Mouse (Mus musculus): ENCODE results near the gene Olfr1462. TPM values are rescaled to one million over a fixed set of nuclear protein-coding genes. Genes with fewer than 3 reads are reported as not detected.

Olfr1462 gene
- total RNA-seq (2021), result not detected
- long read RNA-seq, experiment 1, result 0 reads
- long read RNA-seq, experiment 2, result 0 reads

- DNase-seq (ENCODE audit: low spot score), result no peak
Observed at GRCm38 (mm10) chr19:13185434-13185833, at the start of gene Olfr1462. Gene Olfr1462, plus strand, starts transcription at chr19:13185734.

GRCm38 (mm10) chr19:13149449-13149848, 36.1 kb upstream of the Olfr1462 start, which contains the start of gene Olfr1459:
Gene Olfr1459, minus strand, starts transcription at chr19:13149549.
- DNase-seq (ENCODE audit: low spot score), result no peak

GRCm38 (mm10) chr19:13162700-13163099, 22.8 kb upstream of the Olfr1462 start, which contains the start of gene Olfr1461:
Gene Olfr1461, plus strand, starts transcription at chr19:13163000.
- DNase-seq (ENCODE audit: low spot score), result no peak

- DNase-seq (ENCODE audit: low spot score), result no peak
Observed at GRCm38 (mm10) chr19:13221666-13222065, 36.1 kb downstream of the Olfr1462 start.

- DNase-seq (ENCODE audit: low spot score), result no peak
Observed at GRCm38 (mm10) chr19:13231028-13231427, 45.5 kb downstream of the Olfr1462 start, which contains the start of gene Olfr1463. Gene Olfr1463, plus strand, starts transcription at chr19:13231328.

Other genes starting within 250 kb of the Olfr1462 start
- gene Olfr1450, start 235.5 kb upstream of the Olfr1462 start, total RNA-seq (2021), result not detected
- not detected for gene Olfr1451, start 190.7 kb upstream of the Olfr1462 start, total RNA-seq (2021)
- not detected for gene Olfr1453, start 157.4 kb upstream of the Olfr1462 start, total RNA-seq (2021)
- not detected for gene Olfr1454, start 125.1 kb upstream of the Olfr1462 start, total RNA-seq (2021)
- not detected for gene Olfr1457, start 87.8 kb upstream of the Olfr1462 start, total RNA-seq (2021)
- gene Olfr1458, start 79.0 kb upstream of the Olfr1462 start, total RNA-seq (2021), result not detected
- gene Olfr1459, start 36.2 kb upstream of the Olfr1462 start, total RNA-seq (2021), result under 1 TPM in 1 of 2 experiments, not detected in 1; 0.02 TPM
- not detected for gene Olfr1461, start 22.7 kb upstream of the Olfr1462 start, total RNA-seq (2021)
- not detected for gene Olfr1463, start 45.6 kb downstream of the Olfr1462 start, total RNA-seq (2021)
- not detected for gene Olfr1465, start 129.8 kb downstream of the Olfr1462 start, total RNA-seq (2021)
- gene Olfr1466, start 153.1 kb downstream of the Olfr1462 start, total RNA-seq (2021), result not detected
- gene Olfr1467, start 176.5 kb downstream of the Olfr1462 start, total RNA-seq (2021), result not detected
- gene Olfr1469, start 222.1 kb downstream of the Olfr1462 start, total RNA-seq (2021), result not detected

Data from gastrocnemius, adult 18-20 months (tissue).